In the genomic region with DNA sequence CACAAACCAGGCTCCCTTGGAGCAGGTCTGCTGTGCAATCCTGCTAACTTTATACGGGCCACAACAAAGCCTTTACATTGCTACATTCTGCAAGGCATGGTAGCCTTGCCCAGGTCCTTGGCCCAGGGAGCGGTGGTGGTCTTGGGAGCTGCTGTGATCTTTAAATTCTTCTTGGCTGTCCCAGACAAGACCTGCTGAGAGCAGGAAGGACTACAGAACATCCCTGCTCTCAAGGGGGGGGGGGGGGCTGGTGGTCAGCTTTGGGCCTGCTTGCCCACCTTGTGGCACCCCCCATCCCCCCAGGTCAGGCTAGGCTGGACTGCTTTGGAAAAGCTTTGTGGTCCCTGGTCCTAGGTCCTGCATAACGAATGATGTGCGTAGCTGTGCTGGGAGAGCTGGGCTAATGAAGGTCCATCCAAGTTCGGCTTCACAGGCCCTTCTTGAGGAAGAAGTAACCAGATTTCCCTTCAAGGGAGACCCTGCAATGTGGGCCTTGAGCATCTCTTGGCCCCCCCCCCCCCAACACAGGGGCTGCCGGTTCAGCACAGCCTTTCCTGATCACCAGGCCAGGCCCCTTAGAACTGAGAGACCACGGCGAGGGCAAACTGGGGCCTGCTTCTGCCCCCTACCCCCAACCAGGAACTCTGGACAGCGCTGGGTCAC, we compare ENCODE assay signal across 18 mouse cellular contexts. TPM values are rescaled to one million over a fixed set of nuclear protein-coding genes. Genes with fewer than 3 reads are reported as not detected.
DNase-seq lines count a peak whose midpoint lies in the region; ATAC-seq lines count a peak whose summit lies in the region.
"Had no signal": no experiment of that assay in that cellular context is flagged by ENCODE, and none has a peak within 500 bp of the region (broad histone marks: within the 10 kb centered on the region; RNA-seq: fewer than 3 reads in every experiment).

No protein-coding gene starts in this region.

- peaks cover 78% of the 10 kb centered on the region for H3K27me3 ChIP-seq in embryonic facial prominence, embryonic 11.5 days (ENCODE audit: control insufficient read depth, insufficient read depth, low read length)
- H3K27me3 ChIP-seq in hindbrain, embryonic 14.5 days (ENCODE audit: control insufficient read depth, insufficient read depth, low read length), result peaks cover 77% of the 10 kb centered on the region

- H3K36me3 ChIP-seq in embryonic facial prominence, embryonic 11.5 days (replicated peaks; ENCODE audit: control insufficient read depth, insufficient read depth, low read depth, low read length), result no peaks in the 10 kb centered on the region
- no peaks in the 10 kb centered on the region; the same call in 1 of the 2 replicates for H3K36me3 ChIP-seq in hindbrain, embryonic 14.5 days (replicated peaks; ENCODE audit: control insufficient read depth, insufficient read depth)
- H3K36me3 ChIP-seq: heart, embryonic 13.5 days; liver, embryonic 12.5 days had no signal

- no peak overlapping the region for H3K4me2 ChIP-seq in embryonic facial prominence, embryonic 11.5 days (ENCODE audit: low read depth, low read length)
- peak overlapping the region; percentile 64 for H3K4me2 ChIP-seq in hindbrain, embryonic 14.5 days (replicated peaks)
- H3K4me2 ChIP-seq: heart, embryonic 13.5 days; liver, embryonic 12.5 days had no signal

- H3K4me1 ChIP-seq in embryonic facial prominence, embryonic 11.5 days (ENCODE audit: control insufficient read depth, insufficient read depth, low read length), result peaks cover 3% of the 10 kb centered on the region; the same call in 1 of the 2 replicates
- H3K4me1 ChIP-seq in hindbrain, embryonic 14.5 days (replicated peaks; ENCODE audit: control insufficient read depth, insufficient read depth, low read length), result peaks cover 6% of the 10 kb centered on the region

- peak; percentile 56 to 63 for DNase-seq in cerebellum, postnatal 14 days
- no peak for DNase-seq in cerebellum, adult 11-12 months
- peak; percentile 3 for DNase-seq in embryonic facial prominence, embryonic 11.5 days (ENCODE audit: low spot score)
- no peak for DNase-seq in hindbrain, embryonic 14.5 days (ENCODE audit: low spot score)
- peak; percentile 66 for DNase-seq in neural tube, embryonic 10.5 days (ENCODE audit: extremely low spot score, low spot score)
- no peak for DNase-seq in liver
- no peak for DNase-seq in adrenal gland, adult 18-20 months (ENCODE audit: low spot score in 2 of 2)
- DNase-seq: adrenal gland, postnatal 25 days; thymus, postnatal 14 days had no signal

- no peaks in the 10 kb centered on the region for H3K9me3 ChIP-seq in embryonic facial prominence, embryonic 11.5 days (replicated peaks; ENCODE audit: control insufficient read depth, low read length)
- no peaks in the 10 kb centered on the region for H3K9me3 ChIP-seq in hindbrain, embryonic 14.5 days (ENCODE audit: control insufficient read depth, low read length)
- H3K9me3 ChIP-seq: heart, embryonic 13.5 days; liver, embryonic 12.5 days had no signal

- no peak for ATAC-seq in embryonic facial prominence, embryonic 11.5 days (replicated peaks; ENCODE audit: insufficient number of reproducible peaks, low FRiP score, low TSS enrichment, low read depth)
- no peak for ATAC-seq in hindbrain, embryonic 14.5 days (ENCODE audit: low FRiP score)
- no peak for ATAC-seq in megakaryocyte, adult 5-6 weeks (ENCODE audit: poor library complexity, severe bottlenecking)
- ATAC-seq: intestine, postnatal 0 days; liver, embryonic 12.5 days had no signal

- no peak overlapping the region; the same call in 1 of the 2 replicates for H3K9ac ChIP-seq in embryonic facial prominence, embryonic 11.5 days (replicated peaks; ENCODE audit: low read length)
- peak overlapping the region; percentile 80 for H3K9ac ChIP-seq in hindbrain, embryonic 14.5 days
- H3K9ac ChIP-seq: heart, embryonic 13.5 days; liver, embryonic 12.5 days had no signal

- H3K27ac ChIP-seq in embryonic facial prominence, embryonic 11.5 days (replicated peaks; ENCODE audit: low read depth, low read length), result no peak overlapping the region
- peak overlapping the region; percentile 90 for H3K27ac ChIP-seq in hindbrain, embryonic 14.5 days
- H3K27ac ChIP-seq: heart, embryonic 13.5 days; liver, embryonic 12.5 days; macrophage had no signal

- 2% methylated on average over 9 of the region's 9 CpGs for WGBS in embryonic facial prominence, embryonic 11.5 days
- 4% methylated on average over 9 of the region's 9 CpGs for WGBS in hindbrain, embryonic 14.5 days

- H3K4me3 ChIP-seq in embryonic facial prominence, embryonic 11.5 days (ENCODE audit: low read depth, low read length), result peak overlapping the region; percentile 14
- H3K4me3 ChIP-seq in hindbrain, embryonic 14.5 days (replicated peaks; ENCODE audit: low read length), result peak overlapping the region; percentile 40
- H3K4me3 ChIP-seq: liver, embryonic 12.5 days had no signal

RNA-seq across cellular contexts. Expression of a gene that starts 2.5 kb away (rescaled TPM):
- 3.0 and 5.9 TPM in 2 replicates for polyA plus RNA-seq in embryonic facial prominence, embryonic 11.5 days (2014; fragmentation: Nextera tagmentation; extraction: Ambion mirVana)
- 25.4 and 31.0 TPM in 2 replicates for polyA plus RNA-seq in hindbrain, embryonic 14.5 days (2014; fragmentation: Nextera tagmentation; extraction: Ambion mirVana)
- total RNA-seq in megakaryocyte, adult 5-6 weeks (2015), result not detected in 2 replicates
- not detected in 2 replicates for total RNA-seq in megakaryocyte, adult 5-6 weeks (2017)
- total RNA-seq in adrenal gland, adult 18-20 months (2021), result not detected
- total RNA-seq: adrenal gland, postnatal 25 days; gastrocnemius, adult 18-20 months; layer of hippocampus, postnatal 25 days had no signal
- polyA plus RNA-seq: cortical plate, adult 2 months; heart, embryonic 13.5 days; intestine, postnatal 0 days; liver, embryonic 12.5 days; macrophage; small intestine, adult 2 months had no signal

Comparison
In these comparisons a context has a peak if more than half of its experiments do, and no peak if none do; other contexts are left out.
1. DNase-seq: peak in cerebellum, postnatal 14 days (2 of 2), embryonic facial prominence, embryonic 11.5 days (single experiment) and neural tube, embryonic 10.5 days (single experiment); none in cerebellum, adult 11-12 months (single experiment), hindbrain, embryonic 14.5 days (single experiment), liver (single experiment) and adrenal gland, adult 18-20 months (0 of 2).